Mouse (Mus musculus) effector memory CD4-positive, alpha-beta T cell, adult 7 months (primary cell): Measurements from ENCODE around the gene Fbl. TPM values are rescaled to one million over a fixed set of nuclear protein-coding genes. Genes with fewer than 3 reads are reported as not detected.

Source experiments
- polyA plus RNA-seq: library from polyadenylated mRNA; unstranded; fragments of 100-300 nt; shearing (Covaris generic); gene quantifications from one replicate; pipeline ENCODE4 v1.2.1, GENCODE M21; 2017

The Fbl gene
- 180 TPM for polyA plus RNA-seq

DNA sequence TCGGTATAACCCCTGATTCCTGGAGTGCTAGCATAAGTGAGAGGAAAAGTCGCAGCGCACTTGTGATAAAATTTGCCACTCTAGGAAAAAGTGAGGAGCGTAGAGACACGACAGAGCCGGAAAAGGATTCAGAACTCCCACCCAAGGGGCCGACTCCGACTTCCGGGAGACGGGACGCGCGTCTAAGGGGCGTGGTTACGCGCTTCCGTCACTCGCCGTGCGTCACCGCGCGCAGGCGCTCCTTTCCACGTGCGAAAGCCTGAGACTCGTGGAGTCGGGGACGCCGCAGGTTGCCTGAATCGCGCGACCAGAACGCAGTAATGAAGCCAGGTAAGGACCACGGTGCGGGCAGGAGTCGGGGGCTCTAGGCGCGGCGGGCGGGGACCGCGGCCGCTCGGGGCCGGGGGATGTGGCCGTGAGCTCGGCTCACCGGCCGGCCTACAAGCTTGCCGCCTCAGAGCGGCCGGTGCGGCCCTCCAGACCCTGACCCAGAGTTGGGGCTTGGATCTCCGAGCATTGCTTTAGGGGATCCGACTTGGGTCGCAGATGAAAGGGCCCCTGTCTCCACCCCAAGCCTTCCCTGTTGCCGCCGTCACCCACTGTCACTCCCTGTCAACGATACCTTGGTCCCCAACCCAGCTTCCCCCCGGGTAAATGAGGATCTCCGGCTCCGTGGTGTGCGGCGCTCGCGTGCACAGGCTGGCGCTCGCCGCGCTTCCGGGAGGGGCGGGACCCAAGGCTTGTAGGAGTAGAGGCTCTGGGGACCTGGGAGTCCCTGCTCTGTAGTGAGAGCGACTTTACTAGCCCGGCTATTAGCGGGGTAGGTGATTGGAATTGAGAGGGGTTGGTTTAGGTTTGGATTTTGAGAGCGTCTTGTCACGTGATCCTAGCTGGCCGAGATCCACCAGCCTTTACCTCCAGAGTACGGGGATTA lies at the start of gene Fbl:
Fbl (plus strand) TSS at position 222 of the 934 bp plus-strand sequence.

DNA sequence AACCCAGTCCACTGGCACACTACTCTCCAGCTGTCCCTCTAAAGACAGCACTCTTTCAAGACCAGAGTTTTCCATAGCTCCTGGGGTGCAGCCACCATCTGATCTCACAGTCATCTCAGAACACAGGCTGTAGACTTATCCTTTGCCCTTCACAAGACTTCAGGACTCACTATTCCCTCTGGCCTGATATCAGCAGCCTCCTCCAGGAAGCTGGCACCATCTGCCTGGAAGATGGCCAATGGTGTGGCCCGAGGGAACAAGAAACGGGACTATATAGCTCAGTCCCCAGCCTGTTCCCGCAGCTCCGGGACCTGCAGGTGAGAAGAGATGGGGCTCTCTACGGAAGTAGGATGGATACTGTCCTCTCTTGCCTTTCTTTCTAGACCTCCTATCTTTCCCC lies 40.3 kb upstream of the Fbl start, which contains the start of gene 9530053A07Rik:
9530053A07Rik (plus strand) TSS at position 301 of the 400 bp plus-strand sequence.

GRCm38 (mm10) chr7:28179228-28179627 lies 9.7 kb downstream of the Fbl start, which contains the start of gene Dyrk1b:
Gene Dyrk1b (plus strand): TSS chr7:28179469.

Other genes starting within 250 kb of the Fbl start
- 3.7 TPM for gene Zfp974, start 240.2 kb upstream of the Fbl start, polyA plus RNA-seq
- gene Zfp780b, start 190.5 kb upstream of the Fbl start, polyA plus RNA-seq: 7.3 TPM
- 8.1 TPM for gene Zfp850, start 155.6 kb upstream of the Fbl start, polyA plus RNA-seq
- 151 TPM for gene Psmc4, start 119.6 kb upstream of the Fbl start, polyA plus RNA-seq
- 0.55 TPM for gene Fcgbp, start 98.5 kb upstream of the Fbl start, polyA plus RNA-seq
- gene 9530053A07Rik, start 40.2 kb upstream of the Fbl start, polyA plus RNA-seq: 0.10 TPM
- 10.2 TPM for gene Dyrk1b, start 9.8 kb downstream of the Fbl start, polyA plus RNA-seq
- 13.7 TPM for gene Eid2, start 98.2 kb downstream of the Fbl start, polyA plus RNA-seq
- 0.79 TPM for gene Eid2b, start 108.0 kb downstream of the Fbl start, polyA plus RNA-seq
- gene Selenov, start 121.5 kb downstream of the Fbl start, polyA plus RNA-seq: 0.40 TPM
- gene Dll3, start 132.5 kb downstream of the Fbl start, polyA plus RNA-seq: not detected
- 51.7 TPM for gene Timm50, start 142.4 kb downstream of the Fbl start, polyA plus RNA-seq
- 172 TPM for gene Supt5, start 169.0 kb downstream of the Fbl start, polyA plus RNA-seq
- 871 TPM for gene Rps16, start 180.9 kb downstream of the Fbl start, polyA plus RNA-seq
- gene Plekhg2, start 202.9 kb downstream of the Fbl start, polyA plus RNA-seq: 21.7 TPM
- 606 TPM for gene Zfp36, start 210.5 kb downstream of the Fbl start, polyA plus RNA-seq
- 20.2 TPM for gene Med29, start 223.0 kb downstream of the Fbl start, polyA plus RNA-seq
- gene Paf1, start 223.2 kb downstream of the Fbl start, polyA plus RNA-seq: 160 TPM